Mouse (Mus musculus) MEL (cell line): Measurements from ENCODE around the gene Hmbs.

Experiments
- CHD1 ChIP-seq: IDR thresholded peaks from 2 replicates; pipeline ENCODE4 v1.6.1; 2012; ENCODE audit warnings: low read depth, mild to moderate bottlenecking, inconsistent platforms, low read length, improper control_type of control experiment
- CHD2 ChIP-seq: IDR thresholded peaks from 2 replicates; pipeline ENCODE4 v1.6.1; 2011; ENCODE audit warnings: low read length, improper control_type of control experiment
- CTCF ChIP-seq, 3 experiments: IDR thresholded peaks in 2 of 3; conservative IDR thresholded peaks in 1 of 3; 2 replicates each; pipeline ENCODE4 v1.5.1; 2011 to 2012; ENCODE audit warnings: low read length in 3 of 3, low read depth in 2 of 3, mild to moderate bottlenecking in 2 of 3, improper control_type of control experiment in 1 of 3, inconsistent platforms in 1 of 3, mixed read lengths in 1 of 3, moderate library complexity in 1 of 3; ENCODE audit not compliant: control insufficient read depth in 1 of 3, insufficient read depth in 1 of 3, poor library complexity in 1 of 3, severe bottlenecking in 1 of 3
- E2F4 ChIP-seq: IDR thresholded peaks from 2 replicates; pipeline ENCODE4 v1.6.1; 2011; ENCODE audit warnings: low read depth, low read length, improper control_type of control experiment, borderline replicate concordance
- EP300 ChIP-seq, 2 experiments: IDR thresholded peaks; 2 replicates each; pipeline ENCODE4 v1.6.1; 2011; ENCODE audit warnings: improper control_type of control experiment in 2 of 2, low read length in 2 of 2, low read depth in 1 of 2, mild to moderate bottlenecking in 1 of 2
- KAT2A ChIP-seq: conservative IDR thresholded peaks from 2 replicates; pipeline ENCODE4 v1.6.1; 2012; ENCODE audit warnings: low read depth, low read length, improper control_type of control experiment, inconsistent platforms
- MAFK ChIP-seq: IDR thresholded peaks from 2 replicates; pipeline ENCODE4 v1.6.1; 2011; ENCODE audit warnings: low read depth, mild to moderate bottlenecking, low read length, improper control_type of control experiment, borderline replicate concordance
- MAX ChIP-seq: IDR thresholded peaks from 2 replicates; pipeline ENCODE4 v1.6.1; 2011; ENCODE audit warnings: low read length, improper control_type of control experiment
- POLR2A ChIP-seq, 2 experiments: IDR thresholded peaks; 2 replicates each; pipeline ENCODE4 v1.6.1; 2011 to 2012; ENCODE audit warnings: low read length in 2 of 2, mild to moderate bottlenecking in 2 of 2, control low read depth in 1 of 2, improper control_type of control experiment in 1 of 2, low read depth in 1 of 2, moderate library complexity in 1 of 2; ENCODE audit not compliant: control insufficient read depth in 1 of 2, insufficient read depth in 1 of 2, poor library complexity in 1 of 2
- TBP ChIP-seq: IDR thresholded peaks from 2 replicates; pipeline ENCODE4 v1.8.0; 2011; ENCODE audit warnings: low read depth, low read length, improper control_type of control experiment
- USF2 ChIP-seq, 2 experiments: IDR thresholded peaks; 2 replicates each; pipeline ENCODE4 v1.6.1; 2011 to 2012; ENCODE audit warnings: improper control_type of control experiment in 2 of 2, low read length in 2 of 2, borderline replicate concordance in 1 of 2, inconsistent platforms in 1 of 2, low read depth in 1 of 2, mild to moderate bottlenecking in 1 of 2; ENCODE audit not compliant: insufficient read depth in 1 of 2
- ZKSCAN1 ChIP-seq: IDR thresholded peaks from 2 replicates; pipeline ENCODE4 v1.6.1; 2012; ENCODE audit warnings: low read depth, mild to moderate bottlenecking, inconsistent platforms, low read length, improper control_type of control experiment, moderate library complexity
- ZNF384 ChIP-seq: IDR thresholded peaks from 2 replicates; pipeline ENCODE4 v1.6.1; 2012; ENCODE audit warnings: low read depth, mild to moderate bottlenecking, inconsistent platforms, low read length, improper control_type of control experiment

DNA sequence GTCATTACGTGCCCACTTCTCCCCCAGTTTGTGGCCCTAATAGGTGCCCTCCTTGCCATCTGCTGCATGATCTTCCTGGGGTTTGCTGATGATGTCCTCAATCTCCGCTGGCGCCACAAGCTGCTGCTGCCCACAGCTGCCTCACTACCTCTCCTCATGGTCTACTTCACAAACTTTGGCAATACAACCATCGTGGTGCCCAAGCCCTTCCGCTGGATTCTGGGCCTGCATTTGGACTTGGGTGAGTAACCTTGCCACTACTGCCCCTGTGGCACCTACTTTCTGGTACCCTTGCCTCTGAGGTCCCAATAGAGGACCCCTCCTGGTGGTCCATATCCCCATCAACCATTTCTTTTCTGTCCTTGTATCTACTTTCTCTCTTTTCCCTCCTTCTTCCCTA lies 16.1 kb downstream of the Hmbs start:
- TF ChIP-seq CTCF (IDR thresholded peaks at IDR 0.05 in 2 of 3, conservative IDR thresholded peaks at IDR 0.05 in 1 of 3; ENCODE audit: control insufficient read depth in 1 of 3, insufficient read depth in 1 of 3, low read depth in 2 of 3, low read length in 3 of 3, poor library complexity in 1 of 3, severe bottlenecking in 1 of 3), result no peak
- TF ChIP-seq POLR2A (IDR thresholded peaks at IDR 0.05; ENCODE audit: control insufficient read depth in 1 of 2, insufficient read depth in 1 of 2, low read depth in 1 of 2, low read length in 2 of 2, poor library complexity in 1 of 2), result no peak
- no peak for TF ChIP-seq TBP
- no peak for TF ChIP-seq CHD2
- no peak for TF ChIP-seq MAX
- TF ChIP-seq EP300 (IDR thresholded peaks at IDR 0.05; ENCODE audit: low read depth in 1 of 2, low read length in 2 of 2), result no peak
- no peak for TF ChIP-seq USF2 (IDR thresholded peaks at IDR 0.05; ENCODE audit: borderline replicate concordance in 1 of 2, insufficient read depth in 1 of 2, low read depth in 1 of 2, low read length in 2 of 2)
- no peak for TF ChIP-seq MAFK
- TF ChIP-seq ZKSCAN1, result no peak
- no peak for TF ChIP-seq ZNF384
- no peak for TF ChIP-seq E2F4
- TF ChIP-seq CHD1, result no peak
- no peak for TF ChIP-seq KAT2A
